Mouse (Mus musculus): ENCODE measurements around the gene Zfp119a. TPM values are rescaled to one million over a fixed set of nuclear protein-coding genes. Genes with fewer than 3 reads are reported as not detected.
A peak's percentile ranks its signal among the peaks of the same experiment; 100 is the strongest.
"Not testable (repeated sequence)": the region's sequence is repeated elsewhere in the genome, so short reads cannot be mapped to it uniquely, and the experiment has no call there.

Zfp119a gene
- polyA plus RNA-seq (2012; rRNA removed), result not detected in 2 replicates

- TF ChIP-seq POLR2A (IDR thresholded peaks at IDR 0.05; ENCODE audit: low read depth, low read length), result peak; percentile 53; the same call in 1 of the 2 replicates
These were observed at the start of gene Zfp119a for GRCm38 (mm10) chr17:55878636-55879369. Gene Zfp119a (minus strand): TSS chr17:55878930.

DNA sequence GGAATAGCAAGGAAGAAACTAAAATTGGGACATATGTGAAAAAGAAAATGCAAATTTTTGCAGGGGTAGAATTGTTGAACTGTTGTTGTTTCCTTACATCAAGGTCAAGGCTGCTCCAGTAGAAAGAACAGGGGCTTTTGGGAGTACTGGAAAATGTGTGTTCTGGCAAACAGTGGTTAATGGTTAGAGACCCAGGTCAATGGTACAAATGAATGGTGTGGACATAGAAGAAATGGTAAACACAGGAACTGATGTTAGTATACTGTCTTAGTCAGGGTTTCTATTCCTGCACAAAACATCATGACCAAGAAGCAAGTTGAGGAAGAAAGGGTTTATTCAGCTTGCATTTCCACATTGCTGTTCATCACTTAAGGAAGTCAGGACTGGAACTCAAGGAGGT, 27.9 kb upstream of the Zfp119a start:
- H3K36me3 ChIP-seq (ENCODE audit: control insufficient read depth, insufficient read depth, low read length), result no peaks in the 10 kb centered on the region
- H3K4me3 ChIP-seq (ENCODE audit: low read depth, low read length), result no peak overlapping the region
- H3K27ac ChIP-seq (ENCODE audit: insufficient read depth, low read depth, low read length), result no peak overlapping the region
- TF ChIP-seq CTCF (IDR thresholded peaks at IDR 0.05; ENCODE audit: extremely low read depth, insufficient read length, insufficient replicate concordance, low read depth, low read length) (no peak), POLR2A (IDR thresholded peaks at IDR 0.05; ENCODE audit: low read depth, low read length) (no peak)
- H3K4me1 ChIP-seq (ENCODE audit: control insufficient read depth, insufficient read depth, insufficient read length, low read length), result no peaks in the 10 kb centered on the region
- H3K27me3 ChIP-seq (ENCODE audit: control insufficient read depth, insufficient read depth, low read length), result no peaks in the 10 kb centered on the region

More at GRCm38 (mm10) chr17:55878636-55879369, at the start of gene Zfp119a:
- Histone ChIP-seq H3K4me3 (ENCODE audit: low read depth, low read length) (peak within 1 kb of the TSS; percentile 57), H3K27ac (ENCODE audit: insufficient read depth, low read depth, low read length) (peak within 1 kb of the TSS; percentile 74)
- not testable (repeated sequence) for H3K36me3 ChIP-seq (ENCODE audit: control insufficient read depth, insufficient read depth, low read length); H3K27me3 ChIP-seq (ENCODE audit: control insufficient read depth, insufficient read depth, low read length); H3K4me1 ChIP-seq (ENCODE audit: control insufficient read depth, insufficient read depth, insufficient read length, low read length)
- under 1% methylated on average over 40 of the region's 53 CpGs for WGBS

GRCm38 (mm10) chr17:55904131-55904530, 25.4 kb upstream of the Zfp119a start:
- no peaks in the 10 kb centered on the region for H3K36me3 ChIP-seq (ENCODE audit: control insufficient read depth, insufficient read depth, low read length)
- WGBS, result 70% methylated on average over 6 of the region's 6 CpGs
- TF ChIP-seq CTCF (IDR thresholded peaks at IDR 0.05; ENCODE audit: extremely low read depth, insufficient read length, insufficient replicate concordance, low read depth, low read length), result no peak
- H3K27ac ChIP-seq (ENCODE audit: insufficient read depth, low read depth, low read length), result no peak overlapping the region
- no peaks in the 10 kb centered on the region for H3K4me1 ChIP-seq (ENCODE audit: control insufficient read depth, insufficient read depth, insufficient read length, low read length)
- no peaks in the 10 kb centered on the region for H3K27me3 ChIP-seq (ENCODE audit: control insufficient read depth, insufficient read depth, low read length)
- H3K4me3 ChIP-seq (ENCODE audit: low read depth, low read length), result no peak overlapping the region

DNA sequence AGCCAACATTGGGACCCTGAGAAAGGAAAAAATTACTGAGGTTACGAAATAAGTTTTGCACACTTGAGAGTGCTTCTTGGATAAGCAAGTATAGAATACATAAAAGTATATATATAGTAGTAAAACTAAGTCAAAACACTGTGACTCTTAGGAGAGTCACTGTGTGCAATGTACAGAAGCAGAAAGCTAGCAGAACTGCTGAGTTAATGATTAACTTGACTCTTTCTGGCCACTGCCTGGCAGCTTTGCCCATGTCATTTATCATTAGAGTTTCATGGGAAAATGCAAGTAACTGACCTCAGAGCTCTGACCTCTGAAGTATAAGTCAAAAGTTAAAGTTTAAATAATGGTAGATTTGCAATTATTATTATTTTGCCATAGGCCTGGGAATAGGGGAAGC, 25.0 kb upstream of the Zfp119a start:
- WGBS, result 37% methylated on average over 1 of the region's 1 CpGs
- TF ChIP-seq POLR2A (IDR thresholded peaks at IDR 0.05; ENCODE audit: low read depth, low read length), result no peak
- no peak for TF ChIP-seq CTCF (IDR thresholded peaks at IDR 0.05; ENCODE audit: extremely low read depth, insufficient read length, insufficient replicate concordance, low read depth, low read length)
- no peak overlapping the region for H3K4me3 ChIP-seq (ENCODE audit: low read depth, low read length)
- no peaks in the 10 kb centered on the region for H3K36me3 ChIP-seq (ENCODE audit: control insufficient read depth, insufficient read depth, low read length)
- no peaks in the 10 kb centered on the region for H3K27me3 ChIP-seq (ENCODE audit: control insufficient read depth, insufficient read depth, low read length)
- H3K27ac ChIP-seq (ENCODE audit: insufficient read depth, low read depth, low read length), result no peak overlapping the region
- no peaks in the 10 kb centered on the region for H3K4me1 ChIP-seq (ENCODE audit: control insufficient read depth, insufficient read depth, insufficient read length, low read length)

DNA sequence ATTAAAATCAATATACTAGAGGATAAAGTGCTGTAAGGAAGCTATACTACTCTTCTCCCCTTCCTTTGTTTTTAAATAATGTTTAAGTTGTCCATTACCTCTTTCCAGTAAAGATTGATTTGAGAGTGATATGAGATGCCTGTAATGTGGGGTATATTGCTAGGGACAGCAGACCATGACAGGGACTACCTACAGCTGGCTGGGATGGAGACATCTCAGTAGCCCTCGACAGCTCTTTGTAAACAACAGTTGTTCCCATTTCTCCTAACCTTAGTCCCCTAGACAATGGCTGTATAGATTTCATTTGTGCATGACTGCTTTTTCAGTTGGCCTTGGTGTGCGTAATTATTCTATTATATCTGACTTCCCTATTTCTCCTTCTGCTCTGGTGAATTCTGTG, 24.4 kb upstream of the Zfp119a start:
- Histone ChIP-seq H3K4me3 (ENCODE audit: low read depth, low read length) (no peak overlapping the region), H3K27me3 (ENCODE audit: control insufficient read depth, insufficient read depth, low read length) (no peaks in the 10 kb centered on the region), H3K4me1 (ENCODE audit: control insufficient read depth, insufficient read depth, insufficient read length, low read length) (no peaks in the 10 kb centered on the region), H3K36me3 (ENCODE audit: control insufficient read depth, insufficient read depth, low read length) (no peaks in the 10 kb centered on the region), H3K27ac (ENCODE audit: insufficient read depth, low read depth, low read length) (no peak overlapping the region)
- TF ChIP-seq CTCF (IDR thresholded peaks at IDR 0.05; ENCODE audit: extremely low read depth, insufficient read length, insufficient replicate concordance, low read depth, low read length), result no peak
- TF ChIP-seq POLR2A (IDR thresholded peaks at IDR 0.05; ENCODE audit: low read depth, low read length), result no peak
- WGBS, result 37% methylated on average over 2 of the region's 2 CpGs

DNA sequence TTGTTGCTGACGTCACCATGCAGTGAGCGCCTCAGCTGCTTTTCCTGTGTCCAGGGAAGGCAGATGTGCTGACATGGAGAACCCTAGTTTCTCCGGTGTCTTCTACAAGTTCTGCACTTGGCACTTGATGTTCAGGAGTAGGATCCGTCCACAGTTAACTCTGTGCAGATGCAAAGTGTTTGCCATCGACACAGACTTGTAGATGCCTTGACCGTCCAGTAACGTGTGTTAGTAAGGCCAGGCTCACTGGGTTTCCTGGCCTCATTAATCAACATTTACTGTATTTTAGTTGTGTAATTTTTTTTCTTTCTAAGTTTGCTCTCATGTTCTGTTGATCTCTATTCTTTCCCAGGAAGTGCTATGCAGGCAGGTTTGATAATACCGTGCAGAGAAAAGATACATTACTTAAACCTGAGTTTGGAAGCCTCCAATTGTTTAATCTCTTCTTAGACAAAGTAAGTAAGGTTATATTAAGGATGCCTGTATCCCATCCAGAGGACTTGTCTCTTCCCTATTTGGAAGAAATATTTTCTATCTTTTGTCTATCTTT, 13.8 kb upstream of the Zfp119a start:
- peak overlapping the region; percentile 59 for H3K4me3 ChIP-seq (ENCODE audit: low read depth, low read length)
- not testable (repeated sequence) for H3K4me1 ChIP-seq (ENCODE audit: control insufficient read depth, insufficient read depth, insufficient read length, low read length); H3K27me3 ChIP-seq (ENCODE audit: control insufficient read depth, insufficient read depth, low read length); H3K36me3 ChIP-seq (ENCODE audit: control insufficient read depth, insufficient read depth, low read length)
- peak overlapping the region; percentile 32; the same call in 1 of the 2 replicates for H3K27ac ChIP-seq (ENCODE audit: insufficient read depth, low read depth, low read length)
- WGBS, result 5% methylated on average over 7 of the region's 8 CpGs

GRCm38 (mm10) chr17:55884912-55885311, 6.2 kb upstream of the Zfp119a start:
- 61% methylated on average over 2 of the region's 2 CpGs for WGBS
- Histone ChIP-seq H3K36me3 (ENCODE audit: control insufficient read depth, insufficient read depth, low read length) (no peaks in the 10 kb centered on the region), H3K27me3 (ENCODE audit: control insufficient read depth, insufficient read depth, low read length) (peaks cover 2% of the 10 kb centered on the region; the same call in 1 of the 2 replicates), H3K4me3 (ENCODE audit: low read depth, low read length) (no peak overlapping the region), H3K4me1 (ENCODE audit: control insufficient read depth, insufficient read depth, insufficient read length, low read length) (no peaks in the 10 kb centered on the region), H3K27ac (ENCODE audit: insufficient read depth, low read depth, low read length) (no peak overlapping the region)
- TF ChIP-seq CTCF (IDR thresholded peaks at IDR 0.05; ENCODE audit: extremely low read depth, insufficient read length, insufficient replicate concordance, low read depth, low read length) (no peak), POLR2A (IDR thresholded peaks at IDR 0.05; ENCODE audit: low read depth, low read length) (no peak)

All from small intestine, adult 2 months (tissue).